9 mouse cellular contexts compared by ENCODE assay signal in genomic region chr3:149547045-149547444, GRCm38 (mm10).
DNase-seq lines count a peak whose midpoint lies in the region; ATAC-seq and TF ChIP-seq lines count a peak whose summit lies in the region.
"Had no signal": no experiment of that assay in that cellular context is flagged by ENCODE, and none has a peak within 500 bp of the region (broad histone marks: within the 10 kb centered on the region; RNA-seq: fewer than 3 reads in every experiment).

No protein-coding gene starts in this region.

- no peak overlapping the region for H3K9ac ChIP-seq in kidney, embryonic 14.5 days (ENCODE audit: low read depth, low read length)
- H3K9ac ChIP-seq in midbrain, embryonic 15.5 days = no peak overlapping the region

- TF ChIP-seq CTCF in testis, adult 2 months (IDR thresholded peaks at IDR 0.05; ENCODE audit: control insufficient read depth, insufficient read depth, insufficient replicate concordance, low read depth, low read length) = 0 out of 2 replicates have a peak, but pooled peaks have one; percentile 16

- no peak for ATAC-seq in kidney, embryonic 14.5 days (ENCODE audit: low FRiP score, low TSS enrichment)
- ATAC-seq in midbrain, embryonic 15.5 days (replicated peaks) = no peak

- 78% methylated on average over 6 of the region's 6 CpGs for WGBS in kidney, embryonic 14.5 days
- 71% methylated on average over 6 of the region's 6 CpGs for WGBS in midbrain, embryonic 15.5 days

- peak; percentile 15 to 16 for DNase-seq in kidney, postnatal 4 days
- peak; percentile 30 for DNase-seq in MEL-GATA-1-ER (ENCODE audit: extremely low read depth, low read depth)
- DNase-seq in embryo, embryonic 9.5 days (ENCODE audit: extremely low spot score) = peak; percentile 23
- no peak for DNase-seq in layer of hippocampus, postnatal 36 days
- DNase-seq in right cerebral cortex, postnatal 36 days (ENCODE audit: low spot score in 2 of 2) = no peak
- DNase-seq: heart, postnatal 36 days had no signal

- no peaks in the 10 kb centered on the region for H3K36me3 ChIP-seq in kidney, embryonic 14.5 days (ENCODE audit: control insufficient read depth, insufficient read depth, low read length)
- H3K36me3 ChIP-seq in testis, adult 2 months (ENCODE audit: control insufficient read depth, insufficient read depth, low read length) = no peaks in the 10 kb centered on the region
- no peaks in the 10 kb centered on the region for H3K36me3 ChIP-seq in midbrain, embryonic 15.5 days (replicated peaks)

- no peak for TF ChIP-seq POLR2A in testis, adult 2 months (IDR thresholded peaks at IDR 0.05; ENCODE audit: control insufficient read depth, low read depth, low read length)

- H3K27me3 ChIP-seq in kidney, embryonic 14.5 days (ENCODE audit: control insufficient read depth, insufficient read depth, low read length) = no peaks in the 10 kb centered on the region
- H3K27me3 ChIP-seq in testis, adult 2 months (ENCODE audit: control insufficient read depth, insufficient read depth, low read length) = no peaks in the 10 kb centered on the region
- H3K27me3 ChIP-seq in midbrain, embryonic 15.5 days (replicated peaks) = no peaks in the 10 kb centered on the region

- no peak overlapping the region for H3K4me2 ChIP-seq in kidney, embryonic 14.5 days (replicated peaks; ENCODE audit: low read depth, low read length)
- no peak overlapping the region for H3K4me2 ChIP-seq in midbrain, embryonic 15.5 days

- no peaks in the 10 kb centered on the region for H3K9me3 ChIP-seq in kidney, embryonic 14.5 days (ENCODE audit: control insufficient read depth, low read length)
- H3K9me3 ChIP-seq in midbrain, embryonic 15.5 days = no peaks in the 10 kb centered on the region

- no peaks in the 10 kb centered on the region for H3K4me1 ChIP-seq in kidney, embryonic 14.5 days (ENCODE audit: control insufficient read depth, insufficient read depth, low read length)
- peaks cover 3% of the 10 kb centered on the region for H3K4me1 ChIP-seq in testis, adult 2 months (ENCODE audit: control insufficient read depth, insufficient read depth, low read length)
- H3K4me1 ChIP-seq in midbrain, embryonic 15.5 days = 0 out of 2 replicates have a peak, but pooled peaks cover 6% of the 10 kb centered on the region

- no peak overlapping the region for H3K27ac ChIP-seq in kidney, embryonic 14.5 days (ENCODE audit: low read depth, low read length)
- no peak overlapping the region for H3K27ac ChIP-seq in testis, adult 2 months (ENCODE audit: control insufficient read depth, insufficient read depth, low read depth, low read length)
- H3K27ac ChIP-seq in midbrain, embryonic 15.5 days = no peak overlapping the region

- H3K4me3 ChIP-seq in kidney, embryonic 14.5 days (ENCODE audit: low read length) = no peak overlapping the region
- H3K4me3 ChIP-seq in testis, adult 2 months (ENCODE audit: control insufficient read depth, low read depth, low read length) = no peak overlapping the region
- no peak overlapping the region for H3K4me3 ChIP-seq in midbrain, embryonic 15.5 days

Comparison
In these comparisons a context has a peak if more than half of its experiments do, and no peak if none do; other contexts are left out.
1. DNase-seq: peak in kidney, postnatal 4 days (2 of 2), MEL-GATA-1-ER (single experiment) and embryo, embryonic 9.5 days (single experiment); none in layer of hippocampus, postnatal 36 days (0 of 2) and right cerebral cortex, postnatal 36 days (0 of 2).